Mouse (Mus musculus) heart, embryonic 12.5 days (tissue): ENCODE measurements at regions not wholly inside any gene's neighbourhood (a gene's known extent, or its start where the extent isn't known, plus 50 kb on each side); places are given as distances from the start of the nearest gene placed in this dataset.

Experiments
- ATAC-seq: fragments of 200-750 bp; cut with Nextera tagmentation; 2 replicates; pipeline ENCODE4 v1.8.0; 2017; ENCODE audit warnings: moderate TSS enrichment, moderate library complexity; ENCODE audit not compliant: insufficient number of reproducible peaks, low FRiP score
- H3K27ac ChIP-seq: fragments of 300-500 bp; sonication (generic); 2 replicates; pipeline ENCODE4 v1.5.1; 2016; ENCODE audit warnings: mild to moderate bottlenecking, moderate library complexity; ENCODE audit not compliant: poor library complexity, severe bottlenecking
- H3K27me3 ChIP-seq: fragments of 300-500 bp; sonication (generic); replicated peaks from 2 replicates; pipeline ENCODE4 v1.6.1; 2016; ENCODE audit warnings: mild to moderate bottlenecking, moderate library complexity
- H3K36me3 ChIP-seq: fragments of 300-500 bp; sonication (generic); 2 replicates; pipeline ENCODE4 v1.6.1; 2016; ENCODE audit warnings: mild to moderate bottlenecking, moderate library complexity
- H3K4me1 ChIP-seq: fragments of 300-500 bp; sonication (generic); replicated peaks from 2 replicates; pipeline ENCODE4 v1.6.1; 2016; ENCODE audit warnings: mild to moderate bottlenecking
- H3K4me2 ChIP-seq: fragments of 300-500 bp; sonication (generic); 2 replicates; pipeline ENCODE4 v1.6.1; 2016; ENCODE audit warnings: mild to moderate bottlenecking, moderate library complexity
- H3K4me3 ChIP-seq: fragments of 300-500 bp; sonication (generic); 2 replicates; pipeline ENCODE4 v1.5.1; 2016; ENCODE audit warnings: mild to moderate bottlenecking
- H3K9ac ChIP-seq: fragments of 300-500 bp; sonication (generic); 2 replicates; pipeline ENCODE4 v1.6.1; 2016; ENCODE audit warnings: mild to moderate bottlenecking, moderate library complexity
- H3K9me3 ChIP-seq: fragments of 300-500 bp; sonication (generic); replicated peaks from 2 replicates; pipeline ENCODE4 v1.6.1; 2016; ENCODE audit warnings: mild to moderate bottlenecking, moderate library complexity
- WGBS: fragments of 180-500 bp; shearing (Covaris S2); methylation state at CpG from one replicate; pipeline ENCODE4 v1.1.7; 2016; 5-methylcytosine and 5-hydroxymethylcytosine counted together

DNA sequence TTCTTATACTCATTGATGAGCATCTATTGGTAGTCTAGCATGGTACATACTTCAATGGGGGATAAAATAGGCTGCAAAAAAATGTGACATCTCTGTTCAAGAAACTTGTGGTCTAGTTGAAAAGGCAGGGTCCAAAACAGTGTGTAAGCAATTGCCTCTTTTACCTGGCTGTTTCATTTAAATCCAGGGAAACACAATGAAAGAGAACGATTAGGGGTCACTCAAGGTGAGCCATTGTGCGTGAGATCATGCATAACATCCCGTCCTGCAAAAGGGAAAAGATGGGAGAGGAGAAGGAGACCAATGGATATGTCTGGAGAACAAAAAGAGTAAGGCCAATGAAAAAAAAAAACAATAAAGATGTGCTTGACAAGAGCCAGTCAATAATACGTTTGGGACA, 93.6 kb upstream of the Olfm4 start:
- no peaks in the 10 kb centered on the region for H3K4me1 ChIP-seq
- H3K9me3 ChIP-seq, result no peaks in the 10 kb centered on the region
- no peak overlapping the region for H3K9ac ChIP-seq
- H3K36me3 ChIP-seq, result no peaks in the 10 kb centered on the region
- no peak overlapping the region for H3K4me2 ChIP-seq
- ATAC-seq, result no peak
- no peak overlapping the region for H3K4me3 ChIP-seq
- 75% methylated on average over 4 of the region's 4 CpGs for WGBS
- no peaks in the 10 kb centered on the region for H3K27me3 ChIP-seq
- no peak overlapping the region for H3K27ac ChIP-seq

- WGBS, result 61% methylated on average over 7 of the region's 7 CpGs
- no peak for ATAC-seq
These were observed 100.4 kb upstream of the Olfm4 start for GRCm38 (mm10) chr14:79883487-79883886.

GRCm38 (mm10) chr14:79881726-79882125, 102.2 kb upstream of the Olfm4 start:
- H3K36me3 ChIP-seq, result no peaks in the 10 kb centered on the region
- no peaks in the 10 kb centered on the region for H3K27me3 ChIP-seq
- no peaks in the 10 kb centered on the region for H3K9me3 ChIP-seq
- H3K9ac ChIP-seq, result no peak overlapping the region
- WGBS, result 78% methylated on average over 9 of the region's 9 CpGs
- no peak for ATAC-seq
- no peak overlapping the region for H3K27ac ChIP-seq
- H3K4me2 ChIP-seq, result no peak overlapping the region
- no peak overlapping the region for H3K4me3 ChIP-seq
- H3K4me1 ChIP-seq, result no peaks in the 10 kb centered on the region

More at GRCm38 (mm10) chr14:79883487-79883886, 100.4 kb upstream of the Olfm4 start:
- H3K9me3 ChIP-seq, result no peaks in the 10 kb centered on the region
- no peak overlapping the region for H3K4me2 ChIP-seq
- H3K27me3 ChIP-seq, result no peaks in the 10 kb centered on the region
- no peak overlapping the region for H3K27ac ChIP-seq
- no peaks in the 10 kb centered on the region for H3K36me3 ChIP-seq
- no peak overlapping the region for H3K9ac ChIP-seq
- no peaks in the 10 kb centered on the region for H3K4me1 ChIP-seq
- H3K4me3 ChIP-seq, result no peak overlapping the region

DNA sequence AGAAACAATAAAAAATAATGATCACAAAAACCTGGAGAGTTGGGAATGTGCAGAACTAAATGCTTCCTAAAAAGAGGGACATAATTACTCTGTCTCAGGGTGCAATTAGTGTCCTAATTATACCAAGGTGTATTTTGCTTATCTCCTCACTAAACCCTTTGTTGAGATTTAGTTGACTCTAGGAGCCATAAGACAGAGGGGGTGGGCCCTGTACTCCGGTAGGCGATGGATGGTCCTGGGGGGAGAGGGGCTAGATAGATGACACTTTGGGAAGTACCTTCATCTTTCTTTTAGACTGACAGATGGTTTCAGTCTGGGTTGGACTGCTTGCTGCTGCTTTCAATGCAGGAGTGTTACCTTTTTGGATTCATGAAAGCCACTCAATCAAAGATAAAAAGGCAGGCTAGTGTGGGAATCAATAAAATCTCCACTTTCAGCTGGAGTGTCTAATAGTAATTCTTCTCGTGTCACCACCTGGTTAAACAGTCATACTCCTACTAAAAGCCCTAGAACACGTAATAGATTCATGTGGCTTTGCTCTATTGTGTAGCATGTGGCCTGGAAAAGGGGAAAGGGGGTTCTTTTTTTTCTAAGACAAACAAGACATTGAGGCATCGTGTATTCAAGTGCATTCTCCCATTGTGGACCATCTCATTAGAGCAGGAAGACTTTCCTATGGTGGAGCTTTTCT, 103.7 kb upstream of the Olfm4 start:
- H3K4me2 ChIP-seq, result no peak overlapping the region
- H3K27me3 ChIP-seq, result no peaks in the 10 kb centered on the region
- H3K27ac ChIP-seq, result no peak overlapping the region
- no peaks in the 10 kb centered on the region for H3K36me3 ChIP-seq
- H3K9me3 ChIP-seq, result no peaks in the 10 kb centered on the region
- H3K4me3 ChIP-seq, result no peak overlapping the region
- WGBS, result 75% methylated on average over 5 of the region's 5 CpGs
- no peak for ATAC-seq
- no peaks in the 10 kb centered on the region for H3K4me1 ChIP-seq
- no peak overlapping the region for H3K9ac ChIP-seq

DNA sequence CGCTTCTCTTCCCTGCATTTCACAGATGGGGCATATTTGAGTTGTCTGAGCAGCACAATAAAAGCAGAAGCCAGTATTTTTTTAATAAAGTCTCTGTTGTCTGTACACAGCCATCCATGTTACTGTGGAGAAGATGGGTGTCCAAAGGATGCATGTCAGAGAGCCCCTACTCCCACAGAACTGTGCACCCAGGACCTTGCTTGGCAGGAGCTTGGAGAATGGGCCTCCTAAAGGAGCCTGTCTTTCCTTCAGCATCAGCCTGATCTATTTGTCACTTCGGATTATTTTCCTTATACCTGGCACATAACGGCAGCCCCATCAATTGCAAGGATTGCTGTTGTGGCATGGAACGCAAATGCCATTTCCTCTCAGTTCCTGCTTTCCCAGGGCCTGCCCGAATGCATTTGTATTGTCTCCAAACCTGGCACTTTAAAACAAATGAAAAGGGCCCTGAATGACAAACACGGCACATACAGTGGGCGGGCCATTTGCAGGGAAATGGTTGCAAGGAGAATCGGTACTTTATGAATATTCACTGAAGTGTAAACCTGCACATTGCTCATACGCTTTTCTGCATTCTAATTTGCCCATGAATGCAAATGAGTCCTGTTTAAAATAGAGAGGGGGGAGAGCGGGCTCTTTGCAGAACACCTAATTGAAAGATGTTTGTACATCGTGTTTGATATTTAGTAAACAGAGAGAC, 104.4 kb upstream of the Olfm4 start:
- H3K9me3 ChIP-seq, result no peaks in the 10 kb centered on the region
- no peak for ATAC-seq
- no peak overlapping the region for H3K4me3 ChIP-seq
- H3K27ac ChIP-seq, result no peak overlapping the region
- no peaks in the 10 kb centered on the region for H3K4me1 ChIP-seq
- no peaks in the 10 kb centered on the region for H3K27me3 ChIP-seq
- H3K9ac ChIP-seq, result no peak overlapping the region
- H3K36me3 ChIP-seq, result no peaks in the 10 kb centered on the region
- no peak overlapping the region for H3K4me2 ChIP-seq
- WGBS, result 78% methylated on average over 11 of the region's 11 CpGs

DNA sequence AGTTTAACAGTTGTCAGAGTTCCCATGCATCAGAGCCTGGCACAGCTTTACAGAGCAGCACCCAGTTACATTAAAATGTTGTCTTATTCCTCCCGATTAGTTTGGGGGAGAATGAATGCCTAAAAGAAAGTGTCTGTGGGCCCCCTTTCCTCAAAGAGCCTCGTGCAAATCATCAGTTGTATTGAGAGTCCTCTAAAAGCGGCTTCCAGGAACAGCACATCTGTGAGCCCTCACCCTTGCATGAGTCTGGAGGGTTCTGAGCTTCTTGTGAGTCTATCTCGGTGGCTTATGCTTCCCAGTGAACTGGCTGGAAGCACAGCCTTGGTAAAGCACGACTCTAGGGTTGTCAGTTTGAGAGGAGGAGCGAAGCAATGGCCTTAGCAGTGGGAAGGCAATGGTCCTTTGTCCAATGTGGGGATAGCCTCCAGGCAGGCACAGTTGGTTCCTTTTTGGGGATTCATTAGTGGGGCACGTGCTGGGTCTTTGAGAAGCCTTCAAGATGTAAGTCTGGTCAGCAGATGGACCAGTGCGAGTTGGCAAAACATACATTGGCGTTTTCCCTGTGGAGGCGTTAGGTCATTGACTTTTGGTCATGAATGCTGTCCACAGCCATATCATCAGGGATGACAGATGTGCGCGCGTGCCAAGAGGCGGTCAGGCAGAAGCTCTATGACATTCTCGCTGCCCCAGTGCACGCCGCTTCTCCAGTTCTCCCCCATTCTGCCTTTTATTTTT, 105.4 kb upstream of the Olfm4 start:
- no peaks in the 10 kb centered on the region for H3K9me3 ChIP-seq
- H3K27ac ChIP-seq, result no peak overlapping the region
- H3K4me3 ChIP-seq, result no peak overlapping the region
- H3K36me3 ChIP-seq, result no peaks in the 10 kb centered on the region
- no peak for ATAC-seq
- no peak overlapping the region for H3K9ac ChIP-seq
- WGBS, result 78% methylated on average over 17 of the region's 17 CpGs
- H3K27me3 ChIP-seq, result no peaks in the 10 kb centered on the region
- H3K4me2 ChIP-seq, result no peak overlapping the region
- no peaks in the 10 kb centered on the region for H3K4me1 ChIP-seq

- Histone ChIP-seq H3K9ac (no peak overlapping the region), H3K4me1 (no peaks in the 10 kb centered on the region), H3K4me2 (no peak overlapping the region), H3K4me3 (no peak overlapping the region), H3K9me3 (no peaks in the 10 kb centered on the region), H3K27me3 (no peaks in the 10 kb centered on the region), H3K36me3 (no peaks in the 10 kb centered on the region), H3K27ac (no peak overlapping the region)
- no peak for ATAC-seq
- whole genome bisulfite sequencing, result 51% methylated on average over 13 of the region's 13 CpGs
These were observed 102.0 kb upstream of the Pcdh8 start for GRCm38 (mm10) chr14:79873062-79873461.

DNA sequence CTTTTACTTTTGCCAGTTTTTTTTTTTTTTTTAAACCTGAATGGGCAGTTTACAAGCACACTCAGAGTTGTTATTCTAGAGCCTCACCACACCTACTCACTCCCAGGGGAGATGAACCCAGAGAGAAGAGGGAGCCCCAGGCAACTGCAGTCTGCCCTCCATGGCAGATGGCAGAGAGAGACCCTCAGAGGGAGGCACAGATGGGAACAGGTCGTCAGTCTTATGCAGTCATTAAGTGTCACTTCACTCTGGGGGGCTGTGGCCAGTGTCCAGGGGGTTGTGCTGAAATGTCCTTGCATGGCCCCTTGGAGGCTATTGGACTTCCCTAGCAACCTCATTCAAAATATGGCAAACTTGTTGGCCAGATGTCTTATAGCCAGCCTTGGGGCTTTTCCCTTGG, 101.3 kb upstream of the Pcdh8 start:
- Histone ChIP-seq H3K4me1 (no peaks in the 10 kb centered on the region), H3K4me3 (no peak overlapping the region), H3K9me3 (no peaks in the 10 kb centered on the region), H3K9ac (no peak overlapping the region), H3K4me2 (no peak overlapping the region), H3K36me3 (no peaks in the 10 kb centered on the region), H3K27me3 (no peaks in the 10 kb centered on the region), H3K27ac (no peak overlapping the region)
- ATAC-seq, result no peak
- WGBS, result 24% methylated on average over 1 of the region's 1 CpGs

DNA sequence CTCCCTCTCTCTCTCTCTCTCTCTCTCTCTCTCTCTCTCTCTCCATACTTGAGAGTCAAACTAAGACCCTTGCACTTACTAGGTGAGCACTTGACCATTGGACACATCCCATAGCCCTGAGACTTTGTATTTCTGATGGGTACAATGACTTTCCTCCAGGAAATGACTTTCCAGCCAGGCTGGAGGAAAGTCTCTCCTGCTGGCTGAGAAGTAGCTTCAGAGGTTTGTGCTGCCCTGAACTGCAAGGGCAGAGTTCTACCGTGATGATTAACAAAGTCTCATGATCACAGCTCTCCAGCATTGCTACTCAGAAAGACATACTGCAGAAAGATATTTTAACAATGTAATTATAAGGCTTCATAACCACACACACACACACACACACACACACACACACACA, 98.2 kb upstream of the Pcdh8 start:
- WGBS, result 60% methylated on average over 1 of the region's 1 CpGs
- H3K27ac ChIP-seq, result no peak overlapping the region
- no peaks in the 10 kb centered on the region for H3K9me3 ChIP-seq
- no peaks in the 10 kb centered on the region for H3K36me3 ChIP-seq
- H3K4me2 ChIP-seq, result no peak overlapping the region
- no peak for ATAC-seq
- no peak overlapping the region for H3K9ac ChIP-seq
- H3K4me1 ChIP-seq, result no peaks in the 10 kb centered on the region
- no peaks in the 10 kb centered on the region for H3K27me3 ChIP-seq
- H3K4me3 ChIP-seq, result no peak overlapping the region

GRCm38 (mm10) chr14:79856245-79856644, 85.1 kb upstream of the Pcdh8 start:
- WGBS, result 82% methylated on average over 7 of the region's 7 CpGs
- no peaks in the 10 kb centered on the region for H3K36me3 ChIP-seq
- ATAC-seq, result no peak

GRCm38 (mm10) chr14:79854216-79854615, 83.1 kb upstream of the Pcdh8 start:
- no peaks in the 10 kb centered on the region for H3K4me1 ChIP-seq
- H3K9me3 ChIP-seq, result no peaks in the 10 kb centered on the region
- H3K4me2 ChIP-seq, result no peak overlapping the region
- H3K9ac ChIP-seq, result no peak overlapping the region
- no peak overlapping the region for H3K4me3 ChIP-seq
- H3K27me3 ChIP-seq, result no peaks in the 10 kb centered on the region
- ATAC-seq, result no peak
- 79% methylated on average over 5 of the region's 5 CpGs for WGBS
- no peak overlapping the region for H3K27ac ChIP-seq
- H3K36me3 ChIP-seq, result no peaks in the 10 kb centered on the region

More at GRCm38 (mm10) chr14:79856245-79856644, 85.1 kb upstream of the Pcdh8 start:
- no peak overlapping the region for H3K9ac ChIP-seq
- H3K27ac ChIP-seq, result no peak overlapping the region
- H3K9me3 ChIP-seq, result no peaks in the 10 kb centered on the region
- no peak overlapping the region for H3K4me2 ChIP-seq
- H3K4me1 ChIP-seq, result no peaks in the 10 kb centered on the region
- H3K4me3 ChIP-seq, result no peak overlapping the region
- no peaks in the 10 kb centered on the region for H3K27me3 ChIP-seq
